In genomic region chr7:36071774-36072173, GRCm38 (mm10) we compare ENCODE assay signal across 8 mouse cellular contexts.
DNase-seq lines count a peak whose midpoint lies in the region; ATAC-seq and TF ChIP-seq lines count a peak whose summit lies in the region.

No protein-coding gene starts in this region.

- no peaks in the 10 kb centered on the region for H3K36me3 ChIP-seq in heart, embryonic 10.5 days
- no peaks in the 10 kb centered on the region for H3K36me3 ChIP-seq in ES-Bruce4 (ENCODE audit: control insufficient read depth, insufficient read depth, low read length, poor library complexity, severe bottlenecking)
- H3K36me3 ChIP-seq in liver, embryonic 14.5 days (replicated peaks; ENCODE audit: control insufficient read depth, insufficient read depth, low read depth) = no peaks in the 10 kb centered on the region

- no peaks in the 10 kb centered on the region; the same call in 1 of the 2 replicates for H3K27me3 ChIP-seq in heart, embryonic 10.5 days (ENCODE audit: insufficient read depth, poor library complexity, severe bottlenecking)
- no peaks in the 10 kb centered on the region; the same call in none of the 2 replicates for H3K27me3 ChIP-seq in ES-Bruce4 (ENCODE audit: control insufficient read depth, insufficient read depth, low read length, poor library complexity, severe bottlenecking)
- no peaks in the 10 kb centered on the region for H3K27me3 ChIP-seq in liver, embryonic 14.5 days (ENCODE audit: control insufficient read depth, insufficient read depth, low read length)

- peak overlapping the region; percentile 40 for H3K4me3 ChIP-seq in heart, embryonic 10.5 days
- no peak overlapping the region for H3K4me3 ChIP-seq in ES-Bruce4 (ENCODE audit: low read depth, low read length)
- no peak overlapping the region for H3K4me3 ChIP-seq in liver, embryonic 14.5 days (ENCODE audit: insufficient read depth in 1 of 2, low read depth in 2 of 2, low read length in 2 of 2)
- no peak overlapping the region for H3K4me3 ChIP-seq in olfactory bulb, adult 2 months (ENCODE audit: insufficient read depth, low read depth, low read length)

- WGBS in heart, embryonic 10.5 days = 8% methylated on average over 13 of the region's 13 CpGs
- 7% methylated on average over 13 of the region's 13 CpGs for WGBS in liver, embryonic 14.5 days (ENCODE audit: insufficient replicate concordance)
- 8% methylated on average over 13 of the region's 13 CpGs for WGBS in olfactory bulb, adult 2 months

- H3K4me1 ChIP-seq in heart, embryonic 10.5 days = peaks cover 16% of the 10 kb centered on the region
- no peaks in the 10 kb centered on the region for H3K4me1 ChIP-seq in ES-Bruce4 (ENCODE audit: control insufficient read depth, insufficient read depth, low read length)
- H3K4me1 ChIP-seq in liver, embryonic 14.5 days (replicated peaks; ENCODE audit: control insufficient read depth in 2 of 2, insufficient read depth in 2 of 2, low read length in 1 of 2) = no peaks in the 10 kb centered on the region
- H3K4me1 ChIP-seq in olfactory bulb, adult 2 months (ENCODE audit: control insufficient read depth, insufficient read depth, low read length) = 0 out of 2 replicates have a peak, but pooled peaks cover 2% of the 10 kb centered on the region

- DNase-seq in heart, embryonic 10.5 days (ENCODE audit: low spot score) = no peak
- DNase-seq in heart, postnatal 25 days (ENCODE audit: low spot score) = no peak
- DNase-seq in embryo, embryonic 11 days = peak; percentile 56
- DNase-seq in heart, postnatal 36 days = peak; percentile 19 to 52
- no peak for DNase-seq in liver, embryonic 14.5 days (ENCODE audit: low read depth in 3 of 3, low spot score in 3 of 3)
- DNase-seq in spleen, postnatal 14 days (ENCODE audit: low spot score in 2 of 2) = no peak

- no peak overlapping the region for H3K27ac ChIP-seq in heart, embryonic 10.5 days
- H3K27ac ChIP-seq in ES-Bruce4 (ENCODE audit: insufficient read depth, low read length) = no peak overlapping the region
- H3K27ac ChIP-seq in liver, embryonic 14.5 days = no peak overlapping the region
- no peak overlapping the region for H3K27ac ChIP-seq in olfactory bulb, adult 2 months (ENCODE audit: insufficient read depth, low read depth, low read length)

- intact Hi-C loops in heart, postnatal 25 days (cut with DNase I) = loop anchor here (2.0 to 10.0 kb wide), 3 partner anchors 643 to 1275 kb away; no protein-coding TSS in a partner anchor
- intact Hi-C loops in heart, postnatal 36 days (cut with DNase I) = loop anchor here (5.0 to 10.0 kb wide), 4 partner anchors 169 to 1276 kb away; partner anchors contain the start of gene Tshz3

- TF ChIP-seq EP300 in ES-Bruce4 (IDR thresholded peaks at IDR 0.05; ENCODE audit: insufficient read depth, low read depth, low read length) = no peak
- TF ChIP-seq EP300 in liver, embryonic 14.5 days (IDR thresholded peaks at IDR 0.05; ENCODE audit: low read depth) = no peak

- H3K9ac ChIP-seq in ES-Bruce4 (ENCODE audit: low read depth, poor library complexity, severe bottlenecking) = no peak overlapping the region
- no peak overlapping the region for H3K9ac ChIP-seq in liver, embryonic 14.5 days (replicated peaks)

- H3K4me2 ChIP-seq in liver, embryonic 14.5 days (ENCODE audit: low read depth) = no peak overlapping the region

- H3K9me3 ChIP-seq in heart, embryonic 10.5 days = no peaks in the 10 kb centered on the region
- H3K9me3 ChIP-seq in ES-Bruce4 (replicated peaks; ENCODE audit: control insufficient read depth, insufficient read depth, low read length, poor library complexity, severe bottlenecking) = no peaks in the 10 kb centered on the region
- H3K9me3 ChIP-seq in liver, embryonic 14.5 days (ENCODE audit: control insufficient read depth, low read length) = no peaks in the 10 kb centered on the region

- peak; percentile 68 for TF ChIP-seq CTCF in ES-Bruce4 (IDR thresholded peaks at IDR 0.05; ENCODE audit: low read depth, low read length)
- TF ChIP-seq CTCF in liver, embryonic 14.5 days (IDR thresholded peaks at IDR 0.05; ENCODE audit: low read depth) = peak; percentile 57
- peak; percentile 78 for TF ChIP-seq CTCF in olfactory bulb, adult 2 months (IDR thresholded peaks at IDR 0.05; ENCODE audit: insufficient read depth, low read depth, low read length)

- no peak for ATAC-seq in liver, embryonic 14.5 days (ENCODE audit: insufficient read depth)

- no peak for TF ChIP-seq POLR2A in ES-Bruce4 (IDR thresholded peaks at IDR 0.05; ENCODE audit: insufficient read depth, low read length)
- no peak for TF ChIP-seq POLR2A in olfactory bulb, adult 2 months (IDR thresholded peaks at IDR 0.05; ENCODE audit: insufficient read depth, low read depth, low read length)

Comparison
In these comparisons a context has a peak if more than half of its experiments do, and no peak if none do; other contexts are left out.
1. DNase-seq: peak in embryo, embryonic 11 days (single experiment) and heart, postnatal 36 days (2 of 2); none in heart, embryonic 10.5 days (single experiment), heart, postnatal 25 days (single experiment), liver, embryonic 14.5 days (0 of 3) and spleen, postnatal 14 days (0 of 2).
2. Peak in every context shown above with its lines, with median percentiles within 50 percentile points of each other: CTCF ChIP-seq.